Mouse (Mus musculus) heart, adult 2 months (tissue): ENCODE results near the gene H2-Ke6.

Source experiments
- CTCF ChIP-seq: fragments of 200-600 bp; IDR thresholded peaks from 2 replicates; pipeline ENCODE4 v1.8.1; 2022; ENCODE audit warnings: antibody characterized with exemption, mild to moderate bottlenecking, moderate library complexity
- EP300 ChIP-seq: fragments of 200-500 bp; IDR thresholded peaks from 2 replicates; pipeline ENCODE4 v1.6.1; 2011; ENCODE audit warnings: low read depth, low read length, control low read depth; ENCODE audit not compliant: insufficient read depth
- POLR2A ChIP-seq: fragments of 200-500 bp; IDR thresholded peaks from 2 replicates; pipeline ENCODE4 v1.6.1; 2011; ENCODE audit warnings: mild to moderate bottlenecking, low read depth, low read length, control low read depth; ENCODE audit not compliant: insufficient read depth

- no peak for TF ChIP-seq EP300
- no peak for TF ChIP-seq CTCF
- TF ChIP-seq POLR2A = no peak
These were observed 4.9 kb downstream of the H2-Ke6 start for GRCm38 (mm10) chr17:34022987-34023386.
